13 mouse cellular contexts compared by ENCODE assay signal in the genomic region with DNA sequence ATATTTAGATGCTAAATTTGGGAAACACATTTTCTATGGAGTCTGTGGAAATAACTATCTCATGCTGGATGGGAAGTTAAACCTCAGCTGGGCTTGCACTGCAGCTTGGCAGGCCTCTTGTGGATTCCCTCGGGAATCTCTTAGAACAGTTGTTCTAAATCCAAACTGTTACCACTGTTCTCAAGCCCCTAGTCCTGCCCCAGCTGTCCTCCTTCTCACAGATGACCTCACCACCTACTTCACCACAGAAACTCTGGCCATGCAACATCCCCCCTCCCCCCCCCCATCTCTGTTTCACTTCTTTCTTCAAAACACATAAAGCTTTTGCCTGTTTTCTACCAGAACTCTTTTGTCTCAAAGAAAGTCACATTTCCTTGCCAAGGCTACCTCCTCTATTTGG.
DNase-seq lines count a peak whose midpoint lies in the region; ATAC-seq lines count a peak whose summit lies in the region.
"Had no signal": no experiment of that assay in that cellular context is flagged by ENCODE, and none has a peak within 500 bp of the region (broad histone marks: within the 10 kb centered on the region; RNA-seq: fewer than 3 reads in every experiment).

No protein-coding gene starts in this region.

- H3K27me3 ChIP-seq in stomach, embryonic 16.5 days (ENCODE audit: control insufficient read depth, insufficient read depth, low read length) = no peaks in the 10 kb centered on the region
- no peaks in the 10 kb centered on the region for H3K27me3 ChIP-seq in neural tube, embryonic 15.5 days (replicated peaks)
- H3K27me3 ChIP-seq: limb, embryonic 15.5 days; megakaryocyte, embryonic 14.5 days had no signal

- intact Hi-C loops in heart, postnatal 25 days (cut with DNase I) = loop anchor here (10.0 kb wide), 1 partner anchor 191 kb away; the partner anchor contains the start of gene Klhl13

- no peaks in the 10 kb centered on the region for H3K9me3 ChIP-seq in stomach, embryonic 16.5 days (replicated peaks; ENCODE audit: control insufficient read depth, low read length)
- no peaks in the 10 kb centered on the region for H3K9me3 ChIP-seq in neural tube, embryonic 15.5 days (replicated peaks)
- H3K9me3 ChIP-seq: limb, embryonic 15.5 days; megakaryocyte, embryonic 14.5 days had no signal

- H3K4me2 ChIP-seq in stomach, embryonic 16.5 days (ENCODE audit: low read depth, low read length) = no peak overlapping the region
- no peak overlapping the region for H3K4me2 ChIP-seq in neural tube, embryonic 15.5 days
- H3K4me2 ChIP-seq: limb, embryonic 15.5 days had no signal

- H3K36me3 ChIP-seq in stomach, embryonic 16.5 days (ENCODE audit: control insufficient read depth, insufficient read depth, low read length) = no peaks in the 10 kb centered on the region
- H3K36me3 ChIP-seq in neural tube, embryonic 15.5 days = no peaks in the 10 kb centered on the region
- H3K36me3 ChIP-seq: limb, embryonic 15.5 days had no signal

- H3K4me3 ChIP-seq in stomach, embryonic 16.5 days (replicated peaks; ENCODE audit: low read length) = no peak overlapping the region
- H3K4me3 ChIP-seq in neural tube, embryonic 15.5 days (replicated peaks) = no peak overlapping the region
- H3K4me3 ChIP-seq: limb, embryonic 15.5 days; megakaryocyte, embryonic 14.5 days had no signal

- H3K9ac ChIP-seq in stomach, embryonic 16.5 days (ENCODE audit: low read length) = no peak overlapping the region
- H3K9ac ChIP-seq in neural tube, embryonic 15.5 days (replicated peaks) = no peak overlapping the region
- H3K9ac ChIP-seq: limb, embryonic 15.5 days had no signal

- WGBS in stomach, embryonic 16.5 days = 39% methylated on average over 1 of the region's 1 CpGs
- 67% methylated on average over 1 of the region's 1 CpGs for WGBS in neural tube, embryonic 15.5 days

- 0 out of 2 replicates have a peak, but pooled peaks have one; percentile 71 for ATAC-seq in stomach, embryonic 16.5 days (ENCODE audit: insufficient read depth, low FRiP score)
- ATAC-seq in neural tube, embryonic 15.5 days (ENCODE audit: low FRiP score) = no peak

- H3K4me1 ChIP-seq in stomach, embryonic 16.5 days (ENCODE audit: control insufficient read depth, insufficient read depth, low read length) = no peaks in the 10 kb centered on the region
- H3K4me1 ChIP-seq in neural tube, embryonic 15.5 days = no peaks in the 10 kb centered on the region
- H3K4me1 ChIP-seq: limb, embryonic 15.5 days; megakaryocyte, embryonic 14.5 days had no signal

- H3K27ac ChIP-seq in stomach, embryonic 16.5 days (ENCODE audit: low read length) = peak overlapping the region; percentile 69
- no peak overlapping the region for H3K27ac ChIP-seq in neural tube, embryonic 15.5 days (replicated peaks)
- H3K27ac ChIP-seq: limb, embryonic 15.5 days had no signal

- peak; percentile 3 for DNase-seq in embryo, embryonic 10 days (ENCODE audit: low spot score)
- no peak for DNase-seq in embryo, embryonic 10.5 days (ENCODE audit: low spot score)
- peak; percentile 30 for DNase-seq in lung, postnatal 10 days
- no peak for DNase-seq in lung, postnatal 25 days (ENCODE audit: low spot score)
- DNase-seq in heart, postnatal 25 days (ENCODE audit: low spot score) = peak; percentile 17
- no peak for DNase-seq in retina, embryonic 14.5 days (ENCODE audit: low spot score)
- DNase-seq: adrenal gland, postnatal 25 days; cerebellum, adult 9-10 months; thymus, postnatal 4 days had no signal

Comparison
In these comparisons a context has a peak if more than half of its experiments do, and no peak if none do; other contexts are left out.
1. DNase-seq: peak in embryo, embryonic 10 days (single experiment), lung, postnatal 10 days (single experiment) and heart, postnatal 25 days (single experiment); none in embryo, embryonic 10.5 days (single experiment), lung, postnatal 25 days (single experiment) and retina, embryonic 14.5 days (single experiment).